Mouse (Mus musculus) kidney, postnatal 10 days (tissue): ENCODE measurements at regions not wholly inside any gene's neighbourhood (a gene's known extent, or its start where the extent isn't known, plus 50 kb on each side); places are given as distances from the start of the nearest gene placed in this dataset.
"Not testable (repeated sequence)": the region's sequence is repeated elsewhere in the genome, so short reads cannot be mapped to it uniquely, and the experiment has no call there.

Experiments
- DNase-seq: peaks from one replicate; pipeline ENCODE4 v3.0.0; 2021; ENCODE audit warnings: mixed read lengths

DNA sequence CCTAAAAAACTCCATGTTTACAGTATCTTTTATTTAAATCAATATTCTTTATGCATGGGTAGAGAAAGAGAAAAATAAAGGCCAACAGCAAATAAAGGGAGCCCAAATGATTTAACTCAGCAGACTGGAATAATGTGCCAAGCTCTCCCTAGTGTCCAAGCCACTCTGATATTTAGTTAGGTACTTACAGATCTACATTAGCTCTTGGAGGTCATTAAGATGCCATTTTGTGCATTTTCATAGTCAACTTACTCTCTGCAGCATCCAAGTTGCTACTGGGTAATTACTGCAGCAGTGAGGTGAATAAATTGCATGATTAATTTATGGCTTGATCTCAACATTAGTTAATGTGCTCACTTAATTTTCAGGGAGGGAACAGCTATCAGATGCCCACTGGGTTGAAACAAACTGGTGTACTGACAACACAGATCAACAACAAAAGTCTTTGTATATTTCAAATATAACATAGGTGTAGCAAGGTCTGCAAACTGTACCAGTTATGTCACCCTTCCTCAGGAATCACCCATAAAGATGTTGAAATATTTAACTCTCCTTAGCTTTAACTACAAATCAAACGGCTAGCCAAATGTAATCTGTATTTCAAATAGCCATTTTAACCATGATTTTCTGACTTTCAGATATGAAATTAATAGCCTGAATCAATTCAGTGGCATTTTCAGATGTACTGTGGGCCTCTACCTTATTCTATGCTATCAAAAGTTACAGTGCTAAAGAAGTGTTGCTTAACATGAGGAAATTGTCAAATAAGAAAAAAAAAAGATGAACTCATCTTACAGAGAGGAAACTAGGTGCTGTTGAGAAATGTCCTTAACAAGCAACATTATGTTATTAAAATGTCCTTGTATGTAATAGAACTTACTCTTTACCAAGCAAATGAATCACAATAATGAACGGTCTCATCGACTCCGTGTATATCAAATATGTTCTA, 163.8 kb upstream of the Hapln1 start:
- DNase-seq: no peak

DNA sequence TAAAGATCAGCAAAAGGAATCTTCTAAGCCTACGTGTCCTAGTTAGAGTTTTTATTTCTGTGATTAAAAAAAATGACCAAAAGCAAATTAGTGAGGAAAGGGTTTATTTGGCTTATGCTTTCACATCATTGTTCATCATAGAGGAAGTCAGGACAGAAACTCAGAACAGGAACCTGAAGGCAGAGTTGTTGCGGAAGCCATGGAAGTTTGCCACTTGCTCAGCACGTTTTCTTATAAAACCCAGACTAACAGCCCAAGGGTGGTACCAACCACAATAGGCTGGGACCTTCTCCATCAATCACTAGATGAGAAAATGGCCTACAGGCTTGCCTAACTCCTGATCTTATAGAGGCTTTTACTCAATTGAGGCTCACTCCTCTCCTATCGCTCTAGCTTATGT, 161.2 kb upstream of the Hapln1 start:
- no peak for DNase-seq

DNA sequence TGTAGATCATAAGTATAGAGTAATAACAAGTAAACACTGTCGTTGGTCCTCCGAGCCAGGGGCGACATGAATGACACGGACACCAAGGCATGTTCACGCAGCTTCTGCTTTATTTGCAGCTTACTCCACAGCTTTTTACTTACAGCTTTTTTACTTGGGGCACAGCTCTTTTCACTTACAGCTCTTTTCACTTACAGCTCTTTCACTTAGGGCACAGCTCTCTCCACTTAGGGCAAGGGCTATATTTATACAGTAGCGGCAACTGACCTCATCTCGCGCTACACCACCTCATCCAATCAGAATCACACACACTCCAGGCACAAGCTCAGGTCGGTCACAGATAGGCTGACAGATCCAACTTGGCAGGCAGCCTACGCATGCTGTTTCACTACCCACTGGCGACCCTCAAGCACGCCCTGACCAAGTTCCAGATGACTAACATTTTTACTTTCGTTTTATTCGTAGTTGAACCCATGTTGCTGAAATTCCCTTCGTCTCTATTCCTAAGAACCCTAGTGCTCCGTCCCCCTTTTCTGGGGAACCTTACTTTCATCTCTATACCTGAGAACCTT, 155.9 kb upstream of the Hapln1 start:
- not testable (repeated sequence) for DNase-seq

DNA sequence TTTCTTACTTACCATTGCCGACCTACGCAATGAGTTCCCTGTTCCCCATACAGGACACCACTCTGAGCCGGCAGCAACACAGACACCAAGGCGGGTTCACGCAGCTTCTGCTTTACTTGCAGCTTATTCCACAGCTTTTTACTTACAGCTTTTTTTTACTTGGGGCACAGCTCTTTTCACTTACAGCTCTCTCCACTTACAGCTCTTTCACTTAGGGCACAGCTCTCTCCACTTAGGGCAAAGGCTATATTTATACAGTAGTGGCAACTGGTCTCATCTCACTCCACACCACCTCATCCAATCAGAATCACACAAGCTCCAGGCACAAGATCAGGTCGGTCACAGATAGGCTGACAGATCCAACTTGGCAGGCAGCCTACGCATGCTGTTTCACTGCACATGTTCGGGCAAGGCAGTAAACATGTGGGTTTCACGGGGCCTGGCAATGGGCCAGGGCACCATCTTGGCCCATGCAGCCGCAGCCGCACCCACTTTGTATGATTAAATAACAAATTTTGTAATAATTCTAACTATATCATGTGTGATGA, 154.9 kb upstream of the Hapln1 start:
- no peak for DNase-seq

DNA sequence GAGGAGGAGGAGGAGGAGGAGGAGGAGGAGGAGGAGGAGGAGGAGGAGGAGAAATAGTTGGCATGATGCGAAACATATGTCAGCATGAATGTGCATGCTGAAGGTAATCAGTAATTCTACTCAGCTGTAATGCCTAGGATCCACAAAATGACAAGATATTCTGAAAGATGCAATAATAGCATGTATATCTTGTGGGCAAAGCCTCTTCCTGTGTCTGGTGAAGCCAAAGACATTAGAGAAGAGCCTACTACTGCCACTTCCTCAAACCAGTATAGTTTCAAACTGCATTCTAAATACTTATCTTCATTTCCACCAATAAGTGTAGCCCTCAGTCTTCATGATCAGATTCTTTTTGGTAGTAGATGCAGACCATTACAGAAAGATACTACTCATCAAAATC, 152.2 kb upstream of the Hapln1 start:
- DNase-seq: no peak

DNA sequence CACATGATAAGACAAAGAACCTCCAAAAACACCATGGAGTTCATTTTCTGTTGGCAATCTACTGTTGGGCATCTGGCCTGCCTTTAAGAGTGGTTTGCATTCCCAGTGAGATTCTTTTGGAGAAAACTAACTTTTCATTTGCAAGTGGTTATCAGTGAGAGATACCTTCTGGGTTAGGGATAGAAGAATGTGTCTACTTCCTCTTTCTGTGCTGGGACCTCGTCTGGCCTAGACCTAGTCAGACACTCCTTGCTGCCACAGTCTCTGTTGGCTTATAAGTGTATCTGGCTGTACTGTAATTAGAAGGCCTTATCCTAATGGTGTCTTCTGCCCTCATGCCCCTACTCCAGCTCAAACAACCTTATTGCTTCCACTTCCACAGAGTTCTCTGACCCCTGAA, 150.4 kb upstream of the Hapln1 start:
- DNase-seq: no peak

DNA sequence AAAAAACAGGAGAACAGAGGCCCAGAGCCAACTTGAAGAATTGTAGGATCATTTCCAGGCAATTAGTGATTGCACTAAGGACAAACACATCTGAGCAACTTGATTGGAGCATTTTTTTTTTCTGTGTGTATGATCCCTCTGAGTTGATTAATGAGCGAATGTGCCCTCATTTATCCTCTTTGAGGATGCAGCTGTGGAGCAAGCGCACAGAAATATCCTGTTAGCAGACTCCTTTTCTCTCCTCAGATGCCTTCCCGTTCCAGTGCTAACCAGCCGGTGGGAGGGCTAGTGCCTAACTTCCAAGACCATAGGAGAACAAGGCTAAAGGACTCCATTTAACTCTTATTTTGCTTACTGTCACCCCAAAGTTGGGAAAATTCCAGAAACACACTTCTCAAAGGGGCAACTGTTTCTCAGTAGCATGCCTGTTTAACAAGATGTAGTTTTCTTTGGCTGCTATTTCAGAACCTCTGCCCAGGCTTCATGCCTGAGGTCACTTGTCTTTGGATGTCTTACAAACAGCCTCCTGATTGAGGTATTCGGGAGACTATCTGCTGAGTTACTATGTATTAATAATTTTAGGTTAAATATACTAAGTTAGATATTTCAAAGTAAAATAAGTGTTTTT, 144.8 kb upstream of the Hapln1 start:
- peak; percentile 32 for DNase-seq

DNA sequence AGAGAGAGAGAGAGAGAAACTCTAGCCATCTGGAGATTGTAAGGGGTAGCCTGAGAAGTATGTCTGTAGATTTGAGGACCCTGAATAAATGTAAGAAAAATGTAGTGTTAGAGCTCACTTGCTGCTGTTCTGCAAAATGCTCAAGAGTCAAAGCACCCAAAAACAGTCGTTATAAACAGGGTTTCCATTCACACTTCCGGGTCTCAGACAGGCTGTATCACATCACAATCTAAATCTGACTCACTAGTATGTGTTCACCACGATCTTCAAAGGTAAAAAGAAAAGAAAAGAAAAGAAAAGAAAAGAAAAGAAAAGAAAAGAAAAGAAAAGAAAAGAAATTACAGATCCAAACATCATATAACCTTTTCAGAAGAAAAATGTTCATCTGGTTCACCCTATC, 143.7 kb upstream of the Hapln1 start:
- DNase-seq: no peak

DNA sequence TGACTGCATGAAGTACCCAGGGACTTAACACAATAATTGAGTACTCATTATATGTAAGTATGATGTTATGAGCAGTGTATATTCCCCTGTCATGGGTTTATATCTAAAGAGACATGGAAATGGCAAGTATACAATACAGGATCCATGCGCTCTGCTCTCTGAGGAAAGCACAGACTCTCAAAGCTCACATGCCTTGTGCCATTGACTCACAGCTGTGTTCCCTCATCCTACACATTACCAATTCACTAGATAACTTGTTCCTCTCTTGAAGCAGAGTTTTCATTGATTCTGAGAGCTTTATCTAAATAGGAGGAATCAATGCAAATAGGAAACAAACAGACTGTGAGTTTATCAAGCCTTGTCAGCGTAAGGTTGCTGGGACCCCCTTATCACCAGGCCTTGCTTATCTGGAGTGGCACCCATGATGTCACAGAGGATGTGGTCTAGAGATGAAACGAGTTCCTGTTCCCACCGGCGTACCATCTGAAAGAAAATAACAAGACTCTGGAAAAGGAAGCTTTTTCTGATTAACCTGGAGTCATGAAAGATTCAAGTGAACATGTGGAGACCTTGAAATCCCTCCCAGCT, 138.4 kb upstream of the Hapln1 start:
- no peak for DNase-seq

DNA sequence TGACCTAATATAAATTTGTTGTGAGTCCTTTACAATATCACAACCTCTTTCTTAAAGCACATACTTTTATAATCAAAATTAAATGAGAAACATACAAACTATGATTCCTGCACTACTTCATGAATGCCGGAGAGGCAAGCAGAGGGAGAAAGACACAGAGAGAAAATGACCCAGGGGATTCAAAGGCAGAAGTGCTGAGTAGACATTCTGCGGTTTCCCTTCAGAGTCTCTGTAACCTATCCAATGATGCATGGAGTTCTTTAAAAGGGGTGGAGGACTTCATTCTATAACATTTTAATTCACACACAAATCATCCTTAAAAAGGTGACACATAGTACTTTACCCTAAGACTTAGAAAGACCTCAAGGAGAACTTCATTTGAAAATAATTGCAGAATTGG, 129.1 kb upstream of the Hapln1 start:
- no peak for DNase-seq

DNA sequence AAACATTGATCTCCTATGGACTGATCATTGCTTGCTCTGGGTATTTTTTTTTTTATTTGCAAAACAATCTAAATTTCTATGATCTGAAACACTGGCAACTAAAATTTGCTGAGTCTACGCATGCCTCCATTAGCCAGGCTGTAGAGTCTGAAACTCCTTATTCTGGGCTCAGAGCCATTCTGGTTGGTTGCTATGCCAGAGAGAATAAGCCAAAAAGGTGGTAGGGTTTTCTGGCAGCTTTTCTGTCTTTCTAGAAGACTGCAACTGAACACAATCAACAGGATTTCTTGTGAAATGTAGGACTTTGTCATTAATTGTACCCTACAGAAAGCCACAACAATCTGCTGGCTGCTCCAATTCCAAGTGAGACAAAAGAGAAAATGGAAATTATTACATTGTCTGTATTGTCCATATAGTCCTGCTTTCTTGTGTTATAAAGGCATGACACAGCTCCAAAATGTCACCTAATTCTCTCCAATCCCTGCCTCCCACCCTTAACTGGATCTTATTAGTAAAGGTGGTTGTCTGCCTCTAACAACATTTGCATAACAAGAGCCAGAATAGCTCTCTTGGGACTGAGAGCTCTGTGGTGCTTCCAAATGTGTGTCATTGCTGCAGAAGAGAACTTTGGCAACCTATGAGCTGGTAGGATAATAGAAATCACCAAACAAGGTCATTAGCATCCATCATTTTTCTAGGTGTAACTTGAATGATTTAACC, 126.7 kb upstream of the Hapln1 start:
- DNase-seq: no peak

DNA sequence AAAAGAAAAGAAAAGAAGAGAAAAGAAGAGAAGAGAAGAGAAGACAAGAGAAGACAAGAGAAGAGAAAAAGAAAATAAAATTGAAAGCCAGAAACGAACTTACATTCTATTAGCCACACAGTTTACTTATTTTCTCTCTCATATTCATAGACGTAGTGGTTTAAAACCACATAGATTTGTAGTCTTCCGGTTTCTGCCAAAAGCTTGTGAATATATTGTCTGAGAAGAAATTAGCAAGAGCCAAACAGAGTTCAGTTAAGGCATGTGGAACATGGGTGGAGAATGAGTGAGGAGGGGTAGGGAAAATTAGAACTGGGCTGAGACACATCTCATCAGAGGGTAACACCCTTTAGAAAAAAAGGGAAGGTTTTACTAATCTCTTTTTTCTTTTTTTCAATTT, 120.8 kb upstream of the Hapln1 start:
- no peak for DNase-seq

DNA sequence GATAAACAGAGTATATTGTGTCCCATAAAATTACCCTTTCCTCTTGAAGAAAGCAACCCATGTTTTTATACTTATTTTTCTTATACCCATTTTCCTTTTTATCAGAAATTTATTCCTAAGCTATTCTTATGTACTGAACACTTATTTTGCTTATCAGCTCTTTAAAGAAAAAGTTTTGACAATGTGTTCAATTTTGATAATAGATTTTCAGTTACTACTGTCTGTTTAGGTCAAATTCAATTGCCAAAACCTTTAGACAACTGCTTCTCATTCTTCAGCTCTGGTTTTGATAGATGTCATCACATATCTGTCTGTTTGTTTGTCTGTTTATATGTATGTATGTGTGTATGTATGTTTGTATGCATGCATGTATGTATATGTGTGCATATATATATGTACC, 117.8 kb upstream of the Hapln1 start:
- no peak for DNase-seq

DNA sequence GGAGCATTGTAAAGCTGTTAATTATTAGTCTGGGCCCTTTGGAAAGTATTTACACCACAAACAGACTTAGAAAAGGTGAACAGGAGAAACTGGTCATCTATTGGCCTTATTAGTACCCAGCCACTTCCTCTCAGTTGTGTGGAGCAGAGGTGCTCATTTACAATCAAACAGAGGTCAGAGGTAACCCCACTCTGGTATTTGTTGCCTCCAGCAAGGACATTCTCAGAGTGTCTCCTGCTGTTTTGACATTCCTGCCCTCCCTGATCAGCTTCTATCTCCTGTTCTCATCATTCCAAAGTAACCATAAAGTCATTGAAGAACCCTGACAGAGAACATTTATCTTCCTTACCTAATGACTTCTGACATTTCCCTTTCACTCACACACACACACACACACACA, 116.1 kb upstream of the Hapln1 start:
- no peak for DNase-seq

DNA sequence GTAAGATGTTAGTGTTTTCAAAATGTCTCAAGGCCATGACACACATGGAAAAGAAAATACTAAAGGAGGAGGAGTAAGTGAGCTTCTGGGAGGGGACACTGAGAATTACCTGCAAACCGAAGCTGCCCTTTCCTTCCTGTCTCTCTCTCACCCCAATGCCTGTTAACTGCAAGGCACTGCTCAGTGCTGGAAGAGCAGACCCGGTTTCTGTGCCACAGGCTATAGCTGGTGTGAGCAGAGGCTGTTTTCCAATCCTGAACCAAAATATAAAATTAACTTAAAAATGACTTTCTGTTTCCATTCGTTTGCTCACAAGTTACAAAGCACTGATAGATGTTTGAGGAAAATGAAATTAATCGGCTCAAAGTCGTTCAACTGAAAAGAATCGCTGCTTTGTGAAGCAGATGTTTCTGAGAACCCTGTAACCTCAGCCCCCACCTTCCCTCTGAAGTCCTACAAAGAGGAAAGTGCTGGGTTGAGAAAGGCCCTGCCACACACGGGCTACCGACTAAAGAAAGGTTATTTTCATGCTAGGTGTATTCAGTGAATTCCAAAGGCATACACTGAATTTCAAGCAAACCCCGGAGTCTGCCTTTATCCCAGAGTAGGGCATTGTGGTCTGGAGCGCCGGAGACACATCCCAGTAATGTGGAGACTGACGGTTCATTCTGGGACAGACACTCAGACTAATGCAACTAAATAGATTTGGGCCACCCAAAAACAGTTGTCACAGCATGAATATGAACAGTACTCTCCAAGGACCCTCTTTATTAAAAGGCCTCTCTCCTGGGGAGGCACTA, 111.1 kb upstream of the Hapln1 start:
- DNase-seq: no peak

DNA sequence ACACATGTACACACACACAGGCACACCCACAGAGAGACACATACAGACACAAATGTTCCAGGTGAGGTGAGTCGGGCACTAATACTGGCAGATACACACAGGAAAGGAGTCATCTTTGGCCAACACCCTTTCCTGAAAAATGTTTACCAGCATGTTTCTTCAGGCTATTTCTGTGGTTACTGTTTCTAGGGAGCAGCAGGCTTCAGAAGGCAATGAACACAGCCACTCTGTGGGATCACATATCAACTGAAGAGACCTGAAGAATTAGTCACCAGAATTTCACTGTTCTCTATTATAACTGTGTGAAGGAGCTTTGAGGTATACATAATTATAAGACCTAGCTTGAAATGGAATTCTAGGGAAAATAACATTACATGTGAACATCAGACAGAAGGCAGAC, 94.7 kb upstream of the Hapln1 start:
- DNase-seq: no peak

DNA sequence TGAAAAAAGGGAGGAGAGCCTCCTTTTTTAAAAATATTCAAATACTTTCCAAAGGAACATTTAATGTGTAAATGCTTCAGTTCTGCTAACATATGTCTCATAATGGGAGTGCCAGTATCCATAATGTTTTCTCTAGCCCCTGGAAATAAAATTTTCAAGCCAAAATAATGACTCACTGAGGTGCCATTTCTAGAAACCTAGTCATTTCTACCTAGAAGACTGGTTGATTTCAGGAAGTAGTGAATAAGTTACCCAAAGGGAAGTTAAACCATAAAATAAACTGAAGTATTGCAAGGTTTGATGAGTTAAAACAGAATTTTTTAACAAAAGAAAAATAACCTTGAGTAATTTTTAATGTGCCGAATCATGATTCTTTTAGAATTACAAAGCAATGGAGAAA, 85.8 kb upstream of the Hapln1 start:
- DNase-seq: no peak

DNA sequence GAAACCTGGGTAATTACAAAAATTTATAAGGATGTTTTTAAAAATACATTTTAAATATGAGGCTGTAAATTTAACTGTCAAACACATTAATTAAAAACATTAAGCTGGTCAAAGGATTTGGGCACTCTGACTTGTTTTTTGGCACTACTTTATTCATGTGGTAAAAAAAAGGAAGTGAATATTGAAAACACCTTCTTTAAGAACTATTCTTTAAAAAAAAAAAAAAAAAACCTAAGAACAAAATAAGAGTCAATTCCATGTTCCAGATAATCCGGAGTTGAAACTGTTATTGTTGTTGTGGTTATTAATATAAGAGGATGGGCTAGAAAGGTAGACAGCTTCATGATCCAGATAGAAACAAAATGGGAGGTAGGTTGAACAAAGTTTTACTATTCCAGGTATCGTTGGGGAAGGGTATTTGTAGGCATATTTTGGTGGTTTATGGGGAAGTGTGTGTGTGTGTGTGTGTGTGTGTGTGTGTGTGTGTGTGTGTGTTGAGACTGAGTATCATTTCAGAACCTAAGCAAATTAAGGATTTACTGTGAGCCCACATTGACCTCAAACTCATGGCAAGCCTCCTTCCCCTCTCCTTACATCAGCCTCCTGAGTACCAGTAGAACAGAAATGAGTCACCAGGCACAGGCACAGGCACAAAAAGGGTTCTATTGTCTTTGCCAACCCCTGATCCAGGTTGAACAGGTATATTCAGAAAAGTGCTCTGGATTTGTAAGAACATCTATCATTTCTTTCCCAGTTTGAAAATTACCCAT, 85.2 kb upstream of the Hapln1 start:
- no peak for DNase-seq

DNA sequence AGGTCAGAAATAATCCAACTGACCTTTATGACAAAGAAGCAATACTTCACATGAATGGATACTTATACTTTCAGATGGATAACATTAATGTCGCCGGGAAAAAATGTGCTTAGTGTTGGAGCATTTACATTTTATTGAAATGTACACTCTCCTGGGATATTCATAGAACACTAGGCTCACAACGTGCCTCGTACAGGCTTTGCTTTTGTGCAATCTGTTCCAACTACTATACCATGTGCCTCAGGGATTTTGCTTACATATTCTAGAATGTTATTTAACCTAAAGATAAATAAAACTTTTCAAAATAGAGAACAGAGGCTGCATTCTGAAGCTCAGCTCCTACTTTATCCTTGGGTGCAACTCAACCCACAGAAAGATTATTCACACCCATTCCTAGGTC, 75.8 kb upstream of the Hapln1 start:
- no peak for DNase-seq
